Mouse (Mus musculus) ES-E14 (cell line): ENCODE measurements around the gene 1810046K07Rik. TPM values are rescaled to one million over a fixed set of nuclear protein-coding genes. Genes with fewer than 3 reads are reported as not detected.

Experiments used
- DNase-seq: peaks from one replicate; pipeline ENCODE4 v3.0.0-alpha.2; 2013; ENCODE audit warnings: low read depth, low spot score
- H3K27ac ChIP-seq: 2 replicates; pipeline ENCODE4 v1.5.1; 2012; ENCODE audit warnings: low read depth, mild to moderate bottlenecking, low read length, moderate library complexity, mixed read lengths; ENCODE audit not compliant: poor library complexity, insufficient read depth, severe bottlenecking
- H3K36me3 ChIP-seq: 2 replicates; pipeline ENCODE4 v1.6.1; 2012; ENCODE audit warnings: mild to moderate bottlenecking, low read length, moderate library complexity, mixed read lengths; ENCODE audit not compliant: control insufficient read depth, poor library complexity, insufficient read depth, severe bottlenecking
- H3K4me1 ChIP-seq, 2 experiments: fragments of 150-350 bp in 1 of 2; sonication (generic) in 1 of 2; 2 replicates each; pipeline ENCODE4 v1.6.1; 2012; ENCODE audit warnings: low read length in 2 of 2, mild to moderate bottlenecking in 1 of 2, mixed read lengths in 1 of 2; ENCODE audit not compliant: control insufficient read depth in 2 of 2, insufficient read depth in 2 of 2, poor library complexity in 1 of 2
- H3K4me3 ChIP-seq, 2 experiments: fragments of 150-350 bp in 1 of 2; sonication (generic) in 1 of 2; 2 replicates each; pipeline ENCODE4 v1.5.1; 2012; ENCODE audit warnings: low read length in 2 of 2, low read depth in 1 of 2, mild to moderate bottlenecking in 1 of 2, mixed read lengths in 1 of 2; ENCODE audit not compliant: insufficient read depth in 1 of 2, poor library complexity in 1 of 2, severe bottlenecking in 1 of 2
- H3K9ac ChIP-seq: 2 replicates; pipeline ENCODE4 v1.6.1; 2012; ENCODE audit warnings: low read depth, mild to moderate bottlenecking, low read length, mixed read lengths; ENCODE audit not compliant: poor library complexity, insufficient read depth, severe bottlenecking
- H3K9me3 ChIP-seq: fragments of 150-350 bp; sonication (generic); 2 replicates; pipeline ENCODE4 v1.6.1; 2012; ENCODE audit warnings: low read depth, mild to moderate bottlenecking, low read length; ENCODE audit not compliant: control insufficient read depth, insufficient read depth
- CHD2 ChIP-seq: IDR thresholded peaks from 2 replicates; pipeline ENCODE4 v1.6.1; 2014; ENCODE audit warnings: mild to moderate bottlenecking, low read depth, low read length, inconsistent platforms
- HCFC1 ChIP-seq: IDR thresholded peaks from 2 replicates; pipeline ENCODE4 v1.6.1; 2012; ENCODE audit warnings: low read length, inconsistent platforms, borderline replicate concordance; ENCODE audit not compliant: insufficient read depth
- MAFK ChIP-seq: IDR thresholded peaks from 2 replicates; pipeline ENCODE4 v1.6.1; 2014; ENCODE audit warnings: mild to moderate bottlenecking, low read depth, low read length, inconsistent platforms; ENCODE audit not compliant: insufficient read depth
- ZC3H11A ChIP-seq: IDR thresholded peaks from 2 replicates; pipeline ENCODE4 v1.6.1; 2012; ENCODE audit warnings: low read depth, mild to moderate bottlenecking, inconsistent platforms, low read length, borderline replicate concordance
- ZNF384 ChIP-seq: IDR thresholded peaks from 2 replicates; pipeline ENCODE4 v1.6.1; 2012; ENCODE audit warnings: low read depth, low read length, inconsistent platforms
- in situ Hi-C, 2 experiments: fragments of 600-800 bp; cut with MboI; formaldehyde crosslinking; loops; one replicate each; pipeline ENCODE4 v1.15.1; 2025; ENCODE audit warnings: low sequenced_read_pairs in 2 of 2, inconsistent platforms in 1 of 2; ENCODE audit not compliant: unreplicated experiment in 2 of 2
- total RNA-seq: library from RNA; depleted of rRNA; stranded (reverse); fragments of 300-350 nt; gene quantifications from 2 replicates; pipeline ENCODE4 v1.2.3, GENCODE M21; 2012; rRNA removed

Gene 1810046K07Rik
- total RNA-seq, 1 experiment, result not detected

DNA sequence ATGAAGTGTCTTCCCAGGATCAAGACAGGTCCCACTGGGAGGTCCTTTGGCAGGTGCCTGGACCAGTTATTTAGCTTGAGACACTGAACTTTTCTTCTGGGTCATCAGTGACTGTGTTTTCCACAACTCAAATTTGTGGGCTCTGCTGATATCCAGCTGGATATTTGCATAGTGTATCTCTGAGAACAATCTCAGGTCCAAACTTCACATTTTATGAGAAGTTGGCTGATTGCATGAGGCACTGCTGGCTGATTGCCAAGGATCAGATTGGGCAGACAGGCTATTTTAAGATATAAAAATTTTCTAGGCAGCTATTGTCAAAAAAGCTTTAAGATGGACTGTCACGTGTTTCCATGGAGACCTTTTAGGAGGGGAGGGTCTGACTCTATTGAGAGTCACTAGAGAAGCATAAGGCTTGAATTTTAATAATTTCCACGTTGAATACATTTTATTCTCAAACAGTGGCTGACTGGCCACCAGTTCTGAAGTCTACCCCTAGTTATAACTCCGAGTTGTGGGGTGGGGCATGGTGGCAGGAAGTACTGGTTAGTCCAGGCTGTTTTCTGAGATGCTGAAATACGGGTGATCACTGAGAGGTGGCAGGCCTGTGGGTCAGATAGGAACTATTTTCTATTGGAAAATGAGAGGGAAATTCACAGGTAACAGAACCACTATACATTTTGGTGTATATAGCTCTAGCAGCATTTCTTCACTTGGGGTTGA is 71.8 kb downstream of the 1810046K07Rik start:
- Histone ChIP-seq H3K36me3 (no peaks in the 10 kb centered on the region), H3K9me3 (no peaks in the 10 kb centered on the region), H3K9ac (no peak overlapping the region), H3K4me3 (no peak overlapping the region), H3K27ac (no peak overlapping the region), H3K4me1 (no peaks in the 10 kb centered on the region)
- TF ChIP-seq HCFC1, result no peak
- TF ChIP-seq ZNF384, result no peak
- TF ChIP-seq MAFK, result no peak
- no peak for TF ChIP-seq CHD2
- no peak for TF ChIP-seq ZC3H11A
- in situ Hi-C loops, result no loop called here
- DNase-seq, result no peak

Other genes with a start within 250 kb of the 1810046K07Rik start
- gene 4833427G06Rik, start 226.8 kb downstream of the 1810046K07Rik start, total RNA-seq, result 0.22 and 0.32 TPM in 2 replicates
- under 0.01 TPM in 2 replicates for gene Gm32742, start 163.4 kb downstream of the 1810046K07Rik start, total RNA-seq
- 0.49 TPM in 1 of 2 replicates, not detected in the other for gene Pou2af1, start 115.2 kb downstream of the 1810046K07Rik start, total RNA-seq
- gene Colca2, start 50.3 kb downstream of the 1810046K07Rik start, total RNA-seq, result 0.27 TPM in 1 of 2 replicates, not detected in the other